Mouse (Mus musculus) gastrocnemius, postnatal 4 days (tissue): Measurements from ENCODE around the gene 4930535I16Rik. TPM values are rescaled to one million over a fixed set of nuclear protein-coding genes. Genes with fewer than 3 reads are reported as not detected.
"Not testable (repeated sequence)": the region's sequence is repeated elsewhere in the genome, so short reads cannot be mapped to it uniquely, and the experiment has no call there.

Source experiments
- DNase-seq, 2 experiments: peaks; one replicate each; pipeline ENCODE4 v3.0.0; 2021 to 2022; ENCODE audit warnings: low spot score in 2 of 2, mixed read lengths in 2 of 2
- long read RNA-seq, 2 experiments: library from polyadenylated mRNA; stranded (forward); transcript quantifications; one replicate each; pipeline ENCODE4 v2.0.0; 2021
- total RNA-seq, 2 experiments: library from RNA; stranded (reverse); gene quantifications; 2 replicates each; pipeline ENCODE4 v1.2.3; 2021

The 4930535I16Rik gene
- total RNA-seq = not detected
- long read RNA-seq, experiment 1 = 0 reads
- long read RNA-seq, experiment 2 = 0 reads

DNA sequence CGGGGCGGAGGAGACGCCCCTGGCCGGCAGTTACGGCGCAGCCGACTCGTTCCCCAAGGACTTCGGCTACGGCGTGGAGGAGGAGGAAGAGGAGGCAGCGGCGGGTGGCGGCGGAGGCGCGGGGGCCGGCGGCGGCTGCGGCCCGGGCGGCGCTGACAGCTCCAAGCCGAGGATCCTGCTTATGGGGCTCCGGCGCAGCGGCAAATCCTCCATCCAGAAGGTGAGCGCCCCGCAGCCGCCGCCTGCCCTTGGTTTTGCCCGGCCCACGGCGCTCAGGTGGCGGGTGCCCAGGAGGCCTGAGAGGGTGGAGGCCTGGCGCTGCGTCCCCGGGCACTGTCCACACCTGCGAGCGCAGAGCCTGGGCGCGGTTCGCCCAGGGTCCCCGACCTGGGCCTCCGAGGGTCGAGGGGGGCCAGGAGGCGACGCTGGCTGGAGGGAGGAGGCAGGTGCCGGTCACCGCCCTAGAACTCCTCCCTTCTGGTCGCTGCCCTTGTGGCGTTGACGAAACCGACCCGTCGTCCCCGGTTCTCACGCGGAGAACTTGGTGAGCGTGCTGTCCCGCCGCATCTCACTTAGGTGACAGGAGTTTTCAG is at the start of gene 4930535I16Rik:
Gene 4930535I16Rik, minus strand, starts transcription at position 475 of the 593 bp plus-strand sequence.
- DNase-seq = peak; percentile 26

DNA sequence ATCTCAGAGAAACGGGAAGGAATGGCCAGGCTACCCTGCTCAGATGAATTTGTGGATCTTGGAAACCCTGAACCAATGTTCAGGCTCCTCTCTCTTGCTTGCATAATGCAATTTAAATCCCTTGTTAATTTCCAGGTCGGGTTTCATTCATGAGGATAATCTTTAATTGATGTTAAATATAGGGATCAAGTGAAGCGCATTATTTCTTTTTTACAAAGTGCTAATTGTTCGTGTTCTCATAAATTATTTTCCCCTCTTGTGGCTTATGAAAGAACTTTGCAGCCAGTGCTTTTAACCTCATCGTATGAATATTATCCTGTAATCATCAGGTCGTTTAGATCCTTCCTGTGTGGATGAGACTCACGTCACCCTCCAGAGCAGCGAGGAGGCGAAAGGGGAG is 44.9 kb upstream of the 4930535I16Rik start:
- DNase-seq = no peak

- DNase-seq = no peak
Measured at GRCm38 (mm10) chr4:123960955-123961354, 43.1 kb upstream of the 4930535I16Rik start.

GRCm38 (mm10) chr4:123957891-123958290 is 40.1 kb upstream of the 4930535I16Rik start:
- DNase-seq = no peak

GRCm38 (mm10) chr4:123957492-123957808 is 39.6 kb upstream of the 4930535I16Rik start:
- DNase-seq = no peak

DNA sequence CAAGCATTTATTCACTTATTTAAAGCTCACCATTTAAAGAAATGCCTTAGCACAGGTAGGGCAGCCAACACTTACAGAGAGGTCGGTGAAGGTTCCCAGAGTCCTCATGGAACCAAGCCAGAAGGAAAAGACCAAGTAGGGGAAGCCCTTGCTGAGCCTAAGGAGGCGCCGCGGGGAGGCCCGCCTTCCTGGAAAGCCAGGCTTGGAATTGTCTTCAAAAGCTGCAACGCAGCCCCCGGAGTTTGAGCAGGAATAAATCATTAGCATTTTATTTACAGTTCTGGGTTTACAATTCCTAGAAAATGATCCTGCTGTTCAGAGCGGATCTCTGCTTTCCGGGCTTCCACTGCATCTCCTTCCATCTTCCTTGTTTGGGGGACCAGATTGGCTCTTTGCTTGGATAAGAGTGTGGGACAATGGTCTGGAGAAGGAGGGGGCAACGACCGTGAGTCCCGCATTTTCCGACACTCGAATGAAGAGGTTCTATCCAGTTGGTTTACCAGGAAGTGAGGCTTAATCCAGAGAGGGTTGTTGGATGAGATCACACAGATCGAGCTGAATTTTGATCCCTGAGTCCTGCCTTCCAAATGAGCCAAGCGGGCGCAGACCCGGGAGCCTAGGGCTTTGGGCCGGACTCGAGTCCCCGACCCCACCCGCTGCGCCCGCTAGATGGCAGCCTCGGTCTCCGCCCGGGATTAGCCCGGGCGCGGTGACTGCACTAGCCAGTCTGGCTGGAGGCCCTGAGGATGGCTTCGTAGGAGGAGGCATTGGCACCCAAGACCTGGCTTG is 39.1 kb upstream of the 4930535I16Rik start:
- peak; percentile 67 to 78 for DNase-seq

- no peak for DNase-seq
Measured at GRCm38 (mm10) chr4:123952059-123952458, 34.2 kb upstream of the 4930535I16Rik start.

DNA sequence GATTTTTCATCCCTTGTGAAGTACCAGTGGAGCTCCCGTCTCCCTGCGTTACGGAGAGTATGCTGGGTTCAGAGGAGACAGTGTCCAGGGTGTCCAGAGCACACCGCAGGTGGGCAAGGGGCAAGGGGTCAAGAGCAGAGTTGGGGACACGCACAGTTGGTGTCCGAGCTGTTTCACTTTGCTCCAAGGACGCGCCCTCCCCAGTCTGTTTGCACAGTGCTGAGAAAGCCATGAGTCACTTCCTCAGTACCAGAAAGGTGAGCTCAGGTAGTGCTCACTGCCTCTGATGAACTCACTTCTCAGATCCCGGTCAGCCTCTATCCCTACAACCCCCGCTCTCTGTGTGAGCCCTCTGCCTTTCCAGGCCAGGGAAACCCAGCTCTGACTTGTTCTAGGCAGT is 31.8 kb upstream of the 4930535I16Rik start:
- DNase-seq = no peak

- no peak for DNase-seq
Measured at GRCm38 (mm10) chr4:123948901-123949300, 31.1 kb upstream of the 4930535I16Rik start.

- DNase-seq = no peak
Measured at GRCm38 (mm10) chr4:123947149-123947548, 29.3 kb upstream of the 4930535I16Rik start.

DNA sequence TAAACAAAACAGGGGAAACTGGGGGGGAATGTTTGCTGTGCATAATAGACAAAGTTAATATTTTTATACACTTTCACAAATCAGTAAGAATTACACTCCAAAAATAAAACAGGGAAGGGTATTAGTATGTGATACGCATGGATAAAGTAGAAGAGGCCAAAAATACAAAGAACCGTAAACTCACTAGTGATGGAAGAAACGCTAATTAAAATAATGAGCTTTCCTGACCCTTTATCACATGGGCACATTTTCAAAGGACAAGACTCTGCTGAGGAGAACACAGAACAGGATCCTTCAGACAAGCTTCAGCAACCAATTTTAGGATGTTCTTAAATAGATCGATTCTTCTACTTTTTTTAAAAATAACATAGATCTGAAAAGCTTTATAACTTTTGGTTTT is 28.9 kb upstream of the 4930535I16Rik start:
- no peak for DNase-seq

GRCm38 (mm10) chr4:123940878-123941277 is 23.1 kb upstream of the 4930535I16Rik start:
- DNase-seq = not testable (repeated sequence)

DNA sequence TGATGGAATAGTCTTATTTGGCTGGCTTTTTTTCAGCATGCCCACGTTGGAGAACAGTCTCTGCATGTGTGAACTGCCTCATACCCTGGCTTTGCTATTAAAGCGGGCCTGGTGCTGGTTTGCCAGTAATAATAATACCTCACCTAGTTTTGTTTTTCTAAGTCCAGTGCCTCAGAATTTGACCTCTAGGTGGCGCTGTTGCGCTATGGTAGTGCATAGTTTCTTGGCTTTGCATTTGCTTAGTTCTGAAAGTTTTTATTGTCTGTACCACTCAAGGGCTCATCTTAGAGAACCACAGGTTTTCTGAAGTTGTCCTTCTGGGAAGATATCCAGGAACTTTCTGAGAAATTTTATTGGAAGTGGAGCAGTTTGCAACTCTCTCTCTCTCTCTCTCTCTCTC is 22.0 kb upstream of the 4930535I16Rik start:
- DNase-seq = peak; percentile 52 to 69

- DNase-seq = no peak
Measured at GRCm38 (mm10) chr4:123936059-123936458, 18.2 kb upstream of the 4930535I16Rik start.

DNA sequence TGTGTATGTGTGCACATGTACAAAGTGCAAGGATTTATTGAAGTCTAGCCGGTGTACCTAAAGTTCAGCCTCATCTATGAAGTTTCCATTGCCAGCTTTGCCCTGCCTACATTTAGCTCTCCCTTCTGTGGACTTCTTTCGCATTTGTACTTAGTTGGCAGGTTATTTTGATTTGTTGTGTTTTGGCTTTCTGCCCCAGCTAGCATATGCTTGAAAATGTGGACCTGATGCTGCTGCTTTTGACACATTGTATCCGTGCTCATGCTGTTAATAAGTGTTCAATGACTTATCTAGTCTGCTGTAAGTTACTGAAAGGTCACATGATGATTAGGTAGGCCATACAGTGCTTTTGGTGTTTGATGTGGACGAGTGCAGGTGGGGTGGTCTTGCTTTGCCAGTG is 16.5 kb upstream of the 4930535I16Rik start:
- DNase-seq = no peak

- no peak for DNase-seq
Measured at GRCm38 (mm10) chr4:123929994-123930393, 12.2 kb upstream of the 4930535I16Rik start.

- DNase-seq = no peak
Measured at GRCm38 (mm10) chr4:123927961-123928360, 10.1 kb upstream of the 4930535I16Rik start.

DNA sequence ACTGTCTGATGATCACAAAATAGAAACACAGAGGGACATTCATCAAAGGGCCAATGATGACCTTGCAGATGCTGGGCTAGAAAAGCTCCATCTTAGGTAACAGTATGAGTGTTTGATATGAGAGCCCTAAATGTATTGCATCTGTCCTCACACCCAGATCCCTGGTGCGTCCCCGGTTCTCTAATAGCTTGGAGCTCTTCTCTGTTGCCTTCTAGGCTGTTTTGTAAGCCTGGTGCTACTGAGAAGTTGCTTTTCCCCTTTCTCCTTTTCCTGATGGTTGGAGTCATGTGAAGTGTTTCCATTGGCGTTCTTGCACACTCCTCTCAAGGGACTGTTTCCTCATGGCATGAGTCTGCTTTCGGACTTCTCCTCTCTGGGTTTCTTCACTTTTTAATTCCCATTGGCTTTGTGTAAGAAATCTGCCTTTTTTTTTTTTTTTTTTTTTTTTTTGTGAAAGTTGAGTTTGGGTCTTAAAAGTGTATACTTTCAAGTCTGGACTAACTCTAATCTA is 3.3 kb upstream of the 4930535I16Rik start:
- no peak for DNase-seq

DNA sequence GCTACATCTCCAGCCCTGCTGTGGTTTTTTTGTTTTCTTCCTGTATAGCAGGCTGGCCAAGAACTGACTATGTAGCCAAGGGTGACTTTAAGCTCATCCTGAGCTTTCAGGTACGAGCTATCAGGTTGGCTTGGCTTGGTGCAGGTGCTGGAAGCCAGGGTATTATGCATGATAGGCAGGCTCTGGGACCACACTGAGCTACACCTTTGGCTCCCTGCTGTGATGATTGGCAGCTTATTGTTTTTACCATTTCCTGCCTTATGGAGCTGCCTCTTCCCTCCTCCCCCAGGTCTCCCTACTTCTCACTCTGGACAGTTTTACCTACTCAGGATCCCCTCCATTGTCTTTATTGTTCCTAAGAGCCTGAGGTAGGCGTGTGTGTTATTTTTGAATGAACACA is 1.0 kb upstream of the 4930535I16Rik start:
- no peak for DNase-seq

- DNase-seq = peak; percentile 100
Measured at GRCm38 (mm10) chr4:123916748-123917547, 874 bp downstream of the 4930535I16Rik start, which contains the start of gene Rragc. Gene Rragc, plus strand, starts transcription at chr4:123917446.

- no peak for DNase-seq
Measured at GRCm38 (mm10) chr4:123912431-123912830, 5.4 kb downstream of the 4930535I16Rik start.

- DNase-seq = no peak
Measured at GRCm38 (mm10) chr4:123911503-123911902, 6.3 kb downstream of the 4930535I16Rik start.
